Mouse (Mus musculus): ENCODE results near the gene Elmsan1.

DNA sequence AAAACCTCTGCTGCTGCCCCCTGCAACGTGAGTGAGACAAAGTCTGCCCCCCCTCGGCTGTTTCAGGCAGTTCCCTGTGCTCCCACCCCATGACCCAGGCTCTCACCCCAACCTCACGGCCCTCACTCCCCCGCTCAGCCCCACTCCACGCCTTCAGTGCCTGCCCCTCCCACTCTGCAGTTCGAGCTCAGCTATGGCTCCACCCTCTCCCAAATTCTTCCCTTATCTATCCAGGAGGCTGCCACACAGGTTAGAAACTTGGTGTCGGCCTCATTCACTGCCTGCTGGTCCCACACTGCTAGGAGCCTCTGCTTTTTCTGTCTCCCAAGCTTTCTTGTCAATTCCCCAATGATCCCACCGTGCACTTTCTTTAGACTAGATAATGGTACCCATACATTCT lies 57.6 kb downstream of the Elmsan1 start:
- TF ChIP-seq CTCF (conservative IDR thresholded peaks at IDR 0.05; ENCODE audit: low read length): no peak
- TF ChIP-seq NANOG (IDR thresholded peaks at IDR 0.05; ENCODE audit: borderline replicate concordance, low read length): no peak
- TF ChIP-seq POU5F1 (IDR thresholded peaks at IDR 0.05; ENCODE audit: borderline replicate concordance, low read length): no peak
